Mouse (Mus musculus): ENCODE results near the gene Tcl1b1.
"Not testable (repeated sequence)": the region's sequence is repeated elsewhere in the genome, so short reads cannot be mapped to it uniquely, and the experiment has no call there.

Tcl1b1 gene

GRCm38 (mm10) chr12:105159390-105159789 is at the start of gene Tcl1b1:
Tcl1b1 (plus strand) TSS chr12:105159690.
- no peak for DNase-seq

GRCm38 (mm10) chr12:105109812-105110211 is 49.7 kb upstream of the Tcl1b1 start:
- no peak for DNase-seq

GRCm38 (mm10) chr12:105112321-105112988 is 47.0 kb upstream of the Tcl1b1 start:
- DNase-seq = peak; percentile 4

GRCm38 (mm10) chr12:105116648-105117047 is 42.8 kb upstream of the Tcl1b1 start:
- no peak for DNase-seq

GRCm38 (mm10) chr12:105125362-105125761 is 34.1 kb upstream of the Tcl1b1 start:
- no peak for DNase-seq

- no peak for DNase-seq
Observed at GRCm38 (mm10) chr12:105126516-105126915, 33.0 kb upstream of the Tcl1b1 start.

GRCm38 (mm10) chr12:105127607-105128006 is 31.9 kb upstream of the Tcl1b1 start:
- no peak for DNase-seq

- not testable (repeated sequence) for DNase-seq
Observed at GRCm38 (mm10) chr12:105129494-105130205, 29.8 kb upstream of the Tcl1b1 start.

GRCm38 (mm10) chr12:105134167-105134566 is 25.3 kb upstream of the Tcl1b1 start:
- DNase-seq = not testable (repeated sequence)

- not testable (repeated sequence) for DNase-seq
Observed at GRCm38 (mm10) chr12:105134826-105135225, 24.7 kb upstream of the Tcl1b1 start.

GRCm38 (mm10) chr12:105137729-105138128 is 21.8 kb upstream of the Tcl1b1 start:
- DNase-seq = not testable (repeated sequence)

GRCm38 (mm10) chr12:105143096-105143495 is 16.4 kb upstream of the Tcl1b1 start:
- DNase-seq = no peak

- not testable (repeated sequence) for DNase-seq
Observed at GRCm38 (mm10) chr12:105144928-105145327, 14.6 kb upstream of the Tcl1b1 start.

GRCm38 (mm10) chr12:105145714-105146113 is 13.8 kb upstream of the Tcl1b1 start, which contains the start of gene Tcl1b2:
Tcl1b2 (plus strand) TSS chr12:105146014.
- DNase-seq = no peak

- not testable (repeated sequence) for DNase-seq
Observed at GRCm38 (mm10) chr12:105155286-105155685, 4.2 kb upstream of the Tcl1b1 start.

- no peak for DNase-seq
Observed at GRCm38 (mm10) chr12:105158842-105159241, 648 bp upstream of the Tcl1b1 start.

GRCm38 (mm10) chr12:105166734-105167133 is 7.2 kb downstream of the Tcl1b1 start:
- no peak for DNase-seq

GRCm38 (mm10) chr12:105173366-105173765 is 13.9 kb downstream of the Tcl1b1 start:
- no peak for DNase-seq

- DNase-seq = peak; percentile 47
Observed at GRCm38 (mm10) chr12:105174318-105174717, 14.8 kb downstream of the Tcl1b1 start.

GRCm38 (mm10) chr12:105176044-105176443 is 16.6 kb downstream of the Tcl1b1 start, which contains the start of gene Tcl1b5:
Tcl1b5 (plus strand) TSS chr12:105176344.
- not testable (repeated sequence) for DNase-seq

- not testable (repeated sequence) for DNase-seq
Observed at GRCm38 (mm10) chr12:105181040-105181644, 21.7 kb downstream of the Tcl1b1 start.

GRCm38 (mm10) chr12:105188980-105189379 is 29.5 kb downstream of the Tcl1b1 start:
- peak; percentile 4 for DNase-seq

- DNase-seq = not testable (repeated sequence)
Observed at GRCm38 (mm10) chr12:105190743-105191142, 31.3 kb downstream of the Tcl1b1 start, which contains the start of gene Tcl1b3. Tcl1b3 (plus strand) TSS chr12:105191043.

All from kidney, postnatal 14 days (tissue).